Mouse (Mus musculus): ENCODE measurements around the gene Hoxb1. TPM values are rescaled to one million over a fixed set of nuclear protein-coding genes. Genes with fewer than 3 reads are reported as not detected.
A peak's percentile ranks its signal among the peaks of the same experiment; 100 is the strongest.

The Hoxb1 gene
- not detected for polyA plus RNA-seq (2017; shearing (Covaris generic))

DNA sequence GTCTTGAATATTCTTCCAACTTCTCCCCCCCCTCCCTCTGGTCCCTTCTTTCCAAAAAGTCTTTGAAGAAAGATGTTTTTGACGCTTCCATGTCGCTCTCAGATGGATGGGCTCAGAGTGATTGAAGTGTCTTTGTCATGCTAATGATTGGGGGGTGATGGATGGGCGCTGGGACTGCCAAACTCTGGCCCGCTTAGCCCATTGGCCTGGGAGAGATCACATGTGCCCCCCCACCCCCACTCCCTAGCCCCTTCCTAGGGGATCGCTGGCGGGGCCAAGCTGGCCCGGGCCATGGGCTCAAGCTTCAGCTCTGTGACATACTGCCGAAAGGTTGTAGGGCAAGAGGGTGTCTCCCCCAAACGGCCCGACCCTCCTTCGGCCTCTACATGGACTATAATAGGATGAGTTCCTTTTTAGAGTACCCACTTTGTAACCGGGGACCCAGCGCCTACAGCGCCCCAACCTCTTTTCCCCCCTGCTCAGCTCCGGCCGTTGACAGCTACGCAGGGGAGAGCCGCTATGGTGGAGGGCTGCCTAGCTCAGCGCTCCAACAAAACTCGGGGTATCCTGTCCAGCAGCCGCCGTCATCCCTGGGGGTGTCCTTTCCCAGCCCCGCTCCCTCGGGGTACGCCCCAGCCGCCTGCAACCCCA, at the start of gene Hoxb1:
TSS of gene Hoxb1 (plus strand) at position 312 of the 651 bp plus-strand sequence.
- no peak for ATAC-seq

DNA sequence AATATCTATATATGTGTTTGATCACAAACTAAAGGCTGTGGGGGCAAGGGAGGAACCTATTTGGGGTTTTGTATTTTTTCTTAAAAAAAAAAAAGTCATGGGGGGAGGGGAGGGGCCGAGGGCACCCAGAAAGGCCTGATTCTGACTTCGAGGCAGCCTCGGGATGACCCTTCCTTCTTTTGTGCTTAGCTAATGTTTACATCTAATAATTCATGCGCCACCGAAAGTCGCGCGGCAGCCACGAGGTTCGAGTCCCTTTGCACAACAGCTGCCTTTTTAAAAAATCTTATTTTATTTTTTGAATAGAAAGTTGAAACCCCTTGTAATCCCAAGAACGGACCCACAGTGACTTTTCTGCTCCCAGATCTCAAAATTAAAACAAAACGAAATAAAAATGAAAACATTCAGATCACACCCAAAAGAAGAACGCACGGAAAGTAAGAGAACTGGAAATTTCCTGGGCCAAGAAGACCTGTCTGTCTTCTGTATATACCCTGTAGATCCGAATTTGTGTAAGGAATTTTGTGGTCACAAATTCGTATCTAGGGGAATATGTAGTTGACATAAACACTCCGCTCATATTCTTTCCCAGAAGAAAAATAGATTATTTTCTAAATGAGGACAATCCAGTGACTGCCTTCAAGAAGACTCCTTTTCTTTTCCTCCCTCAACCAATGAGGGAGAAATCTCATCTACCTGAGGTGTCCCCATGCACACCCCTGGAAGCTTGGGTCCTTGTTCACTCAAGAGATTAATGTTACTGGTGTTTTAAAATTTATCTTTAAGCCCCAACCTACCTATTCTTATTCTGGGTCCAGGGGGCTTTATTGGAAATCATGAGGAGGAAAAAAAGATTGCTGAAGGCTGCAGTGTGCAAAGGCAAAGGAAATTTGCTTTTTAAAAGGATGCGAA, 48.6 kb upstream of the Hoxb1 start:
- no peak for ATAC-seq

DNA sequence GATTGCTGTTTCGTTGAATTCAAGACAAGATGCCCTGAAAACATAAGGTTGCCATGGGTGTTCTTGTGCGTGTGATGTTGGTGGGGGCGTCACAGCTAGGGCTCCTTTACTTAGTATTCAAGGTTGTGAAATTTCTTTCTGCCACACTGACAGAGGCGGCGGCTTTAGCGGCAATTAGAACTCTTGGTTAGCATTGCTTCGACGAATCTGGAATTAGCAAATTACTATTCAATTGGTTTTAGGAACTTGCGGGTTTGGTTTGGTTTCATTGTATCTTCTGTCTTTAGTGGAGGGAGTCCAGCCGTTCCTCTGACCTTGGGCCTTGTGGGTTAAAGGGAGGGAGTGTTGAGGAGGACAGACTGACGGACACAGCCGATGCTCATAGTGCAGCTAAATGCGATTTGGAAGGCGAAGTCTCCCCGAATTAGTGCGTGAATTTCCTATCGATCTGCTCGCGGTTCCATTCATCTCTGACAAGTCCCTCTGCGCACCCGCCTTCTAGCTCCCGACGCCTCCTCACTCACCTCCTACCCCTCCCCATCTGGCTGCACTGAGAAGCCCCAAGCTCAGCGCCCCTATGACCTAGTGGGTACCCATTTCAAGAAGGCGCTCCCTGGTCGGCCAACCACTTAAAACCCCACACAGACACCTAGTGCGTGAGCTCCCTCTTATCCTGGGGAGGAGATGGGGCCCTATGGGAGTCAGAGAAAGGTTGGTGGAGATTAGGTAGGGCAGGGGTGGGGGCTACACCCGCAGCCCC, 47.8 kb upstream of the Hoxb1 start, which contains the start of gene Hoxb4:
TSS of gene Hoxb4 (plus strand) at position 660 of the 760 bp plus-strand sequence.
- no peak for ATAC-seq

DNA sequence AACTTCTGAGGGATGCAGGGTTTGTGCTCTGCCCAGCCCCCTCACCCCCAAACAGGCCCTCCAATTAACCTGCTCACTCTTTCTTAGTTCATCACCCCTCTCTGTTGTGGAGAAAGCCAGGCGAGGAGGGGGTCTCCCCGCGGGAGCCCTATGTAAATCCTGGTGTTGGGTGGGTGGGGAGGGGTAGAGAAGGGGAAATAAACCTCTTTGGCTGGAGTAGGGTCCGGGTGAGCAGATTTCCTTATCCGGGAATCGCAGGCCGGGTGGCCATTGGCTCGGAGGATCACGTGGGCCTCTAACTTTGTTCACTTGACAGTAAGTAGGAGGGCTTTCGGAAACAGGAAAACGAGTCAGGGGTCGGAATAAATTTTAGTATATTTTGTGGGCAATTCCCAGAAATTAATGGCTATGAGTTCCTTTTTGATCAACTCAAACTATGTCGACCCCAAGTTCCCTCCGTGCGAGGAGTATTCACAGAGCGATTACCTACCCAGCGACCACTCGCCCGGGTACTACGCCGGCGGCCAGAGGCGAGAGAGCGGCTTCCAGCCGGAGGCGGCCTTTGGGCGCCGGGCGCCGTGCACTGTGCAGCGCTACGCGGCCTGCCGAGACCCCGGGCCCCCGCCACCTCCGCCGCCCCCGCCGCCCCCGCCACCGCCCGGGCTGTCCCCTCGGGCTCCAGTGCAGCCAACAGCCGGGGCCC, 47.0 kb upstream of the Hoxb1 start:
- ATAC-seq, result peak; percentile 61

DNA sequence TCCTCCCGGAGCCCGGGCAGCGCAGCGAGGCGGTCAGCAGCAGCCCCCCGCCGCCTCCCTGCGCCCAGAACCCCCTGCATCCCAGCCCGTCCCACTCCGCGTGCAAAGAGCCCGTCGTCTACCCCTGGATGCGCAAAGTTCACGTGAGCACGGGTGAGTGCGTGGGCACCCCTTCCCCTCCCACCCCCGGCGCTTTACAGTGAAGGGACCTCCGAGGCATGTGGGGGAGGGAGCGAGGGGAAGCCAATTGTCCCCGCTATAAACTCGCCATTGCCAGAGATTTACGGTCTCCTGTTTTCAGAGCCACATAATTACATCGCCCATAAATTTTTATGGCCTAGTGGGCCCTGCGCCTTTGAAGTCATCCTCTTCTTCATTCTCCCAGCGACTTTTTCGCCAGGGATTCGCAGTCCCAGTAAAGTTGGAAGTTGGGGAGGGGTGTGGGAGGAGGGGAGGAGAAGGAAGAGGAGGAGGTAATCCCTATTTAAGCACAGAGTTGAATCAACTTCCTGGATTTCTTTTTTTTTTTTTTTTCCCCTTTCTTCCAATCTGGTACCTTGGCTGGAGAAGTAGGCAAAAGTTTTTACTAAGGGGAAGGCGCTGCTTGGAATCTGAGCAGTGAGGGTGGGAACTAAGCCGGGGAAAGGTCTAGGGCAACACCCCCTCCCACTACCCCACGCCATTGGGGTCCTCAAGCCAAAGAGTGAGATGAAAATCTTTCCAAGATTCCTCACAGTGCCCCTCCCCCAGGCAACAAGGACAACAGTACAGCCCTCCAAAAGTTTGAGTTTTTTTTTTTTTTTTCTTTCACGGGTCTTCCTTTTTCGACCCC, 46.3 kb upstream of the Hoxb1 start:
- no peak for ATAC-seq

DNA sequence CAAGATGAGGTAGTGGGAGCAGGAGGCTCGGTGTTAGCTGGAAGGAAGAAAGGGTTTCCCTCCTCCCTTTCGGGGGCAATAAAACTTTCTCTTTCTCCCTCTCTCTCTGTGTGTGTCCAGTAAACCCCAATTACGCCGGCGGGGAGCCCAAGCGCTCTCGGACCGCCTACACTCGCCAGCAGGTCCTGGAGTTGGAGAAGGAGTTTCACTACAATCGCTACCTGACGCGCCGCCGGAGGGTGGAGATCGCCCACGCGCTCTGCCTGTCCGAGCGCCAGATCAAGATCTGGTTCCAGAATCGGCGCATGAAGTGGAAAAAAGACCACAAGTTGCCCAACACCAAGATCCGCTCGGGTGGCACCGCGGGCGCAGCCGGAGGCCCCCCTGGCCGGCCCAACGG, 45.6 kb upstream of the Hoxb1 start:
- ATAC-seq, result no peak

DNA sequence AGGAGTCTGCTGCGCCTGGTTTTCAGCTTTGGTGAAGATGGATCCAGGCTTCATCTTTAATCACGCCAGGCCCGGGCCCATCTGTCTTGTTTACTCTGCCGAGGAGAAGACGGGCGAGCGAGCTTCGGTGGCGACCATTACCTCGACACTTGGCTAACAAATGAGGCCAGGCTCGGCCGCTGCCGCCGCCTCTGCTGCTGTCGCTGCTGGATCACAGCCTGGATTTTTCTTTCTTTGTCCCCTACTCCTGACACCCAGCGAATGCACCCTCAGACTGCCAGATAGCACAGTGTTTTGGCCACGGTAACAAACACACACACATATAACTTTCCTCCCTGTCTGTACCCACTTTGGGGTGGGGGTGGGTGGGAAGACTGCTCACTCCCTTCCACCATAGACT, 44.9 kb upstream of the Hoxb1 start:
- ATAC-seq, result no peak

DNA sequence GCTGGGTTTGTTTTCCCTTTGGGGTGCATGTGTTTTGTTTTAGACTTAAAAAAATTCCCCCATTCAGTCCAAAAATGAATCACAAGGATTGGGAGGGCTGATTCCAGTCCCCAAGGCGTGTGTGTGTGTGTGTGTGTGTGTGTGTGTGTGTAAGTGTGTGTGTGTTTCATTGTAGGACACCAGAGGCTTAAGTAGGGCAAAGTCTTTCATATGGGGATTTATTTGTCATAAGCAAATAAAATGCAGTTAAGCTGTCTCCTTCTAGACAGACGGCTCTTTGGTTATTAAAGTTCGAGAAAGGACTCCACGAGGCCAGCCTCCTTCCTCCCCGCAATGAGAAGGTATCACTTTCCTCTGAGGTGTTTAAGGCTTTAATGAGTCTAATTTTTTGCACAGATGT, 43.7 kb upstream of the Hoxb1 start:
- ATAC-seq, result no peak

DNA sequence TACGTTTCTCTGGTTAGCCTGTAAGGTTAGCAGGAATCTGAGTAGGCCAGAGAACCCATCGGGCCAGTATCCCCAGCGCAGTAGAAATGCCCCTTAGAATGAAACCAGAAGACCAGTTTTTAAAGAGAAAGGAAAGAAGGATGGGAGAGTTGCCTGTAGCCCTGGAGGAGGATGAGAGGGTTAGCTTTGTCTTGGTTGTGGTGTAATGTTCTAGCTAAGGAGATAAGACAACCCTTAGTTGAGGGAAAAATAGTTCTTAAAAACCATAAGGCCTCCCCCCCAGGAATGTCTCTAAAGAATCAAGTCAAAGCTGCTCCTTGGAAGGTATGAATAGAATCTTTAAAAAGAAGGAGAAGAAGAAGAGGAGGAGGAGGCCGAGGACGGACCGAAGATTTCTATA, 42.8 kb upstream of the Hoxb1 start:
- no peak for ATAC-seq

DNA sequence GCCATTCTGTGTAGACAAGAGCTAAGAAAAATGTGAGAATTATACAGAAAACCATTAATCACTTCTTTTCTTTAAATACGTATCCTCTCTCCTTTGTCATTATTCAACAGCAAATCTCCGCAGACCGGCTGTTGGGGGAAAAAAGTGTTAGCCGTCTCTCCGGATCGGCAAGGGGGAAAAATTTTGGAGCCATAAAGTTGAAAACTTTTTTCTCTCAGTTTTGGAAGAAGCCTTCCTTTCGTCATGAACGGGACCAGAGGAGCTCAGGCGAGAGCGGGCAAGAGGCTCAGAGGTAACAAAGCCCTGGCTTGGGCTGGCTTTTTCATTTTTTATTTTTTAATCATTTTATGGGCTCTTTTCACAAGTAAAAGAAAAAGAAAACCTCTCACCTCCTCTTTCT, 42.4 kb upstream of the Hoxb1 start, which contains the start of gene Hoxb3:
TSS of gene Hoxb3 (plus strand) at position 173 of the 400 bp plus-strand sequence.
- no peak for ATAC-seq

DNA sequence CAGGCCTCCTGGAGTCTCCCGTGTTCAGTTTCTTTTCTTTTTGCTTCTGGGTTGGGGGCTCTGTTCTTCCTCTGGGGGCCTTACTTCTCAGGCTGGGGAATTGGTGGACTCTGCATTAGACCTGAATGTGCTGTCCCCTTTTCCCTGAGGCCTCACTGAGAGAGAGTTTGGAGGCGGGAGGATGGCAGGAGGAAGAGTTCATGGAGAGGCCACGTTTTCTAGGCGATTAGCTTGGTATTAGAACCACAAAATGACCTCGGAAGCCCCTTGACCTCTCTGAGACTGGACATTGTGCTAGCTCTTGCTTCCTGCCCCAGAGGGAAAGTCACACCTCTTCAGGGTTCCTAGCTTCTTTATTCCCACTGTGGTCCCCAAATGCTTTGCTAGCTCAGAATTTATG, 41.4 kb upstream of the Hoxb1 start:
- no peak for ATAC-seq

DNA sequence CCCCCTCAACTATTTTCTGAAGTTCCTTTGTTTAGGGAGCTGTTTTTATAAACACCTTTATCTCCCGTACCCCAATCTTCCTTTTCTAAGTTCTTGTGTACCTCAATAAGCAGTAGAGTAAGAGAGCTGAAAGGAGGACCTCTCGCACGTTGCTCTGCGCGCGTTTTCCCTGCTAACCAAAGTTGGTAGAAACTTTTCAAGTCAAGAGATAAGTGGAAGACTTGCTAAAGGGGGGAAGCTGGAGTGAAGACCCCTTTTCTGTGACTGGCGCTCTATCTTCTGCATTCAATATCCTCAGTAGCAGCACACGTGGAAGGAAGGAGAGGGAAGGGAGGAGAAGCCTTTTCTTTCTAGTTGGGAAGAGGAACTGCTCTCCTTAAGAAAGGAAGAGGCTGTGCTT, 40.6 kb upstream of the Hoxb1 start:
- no peak for ATAC-seq

DNA sequence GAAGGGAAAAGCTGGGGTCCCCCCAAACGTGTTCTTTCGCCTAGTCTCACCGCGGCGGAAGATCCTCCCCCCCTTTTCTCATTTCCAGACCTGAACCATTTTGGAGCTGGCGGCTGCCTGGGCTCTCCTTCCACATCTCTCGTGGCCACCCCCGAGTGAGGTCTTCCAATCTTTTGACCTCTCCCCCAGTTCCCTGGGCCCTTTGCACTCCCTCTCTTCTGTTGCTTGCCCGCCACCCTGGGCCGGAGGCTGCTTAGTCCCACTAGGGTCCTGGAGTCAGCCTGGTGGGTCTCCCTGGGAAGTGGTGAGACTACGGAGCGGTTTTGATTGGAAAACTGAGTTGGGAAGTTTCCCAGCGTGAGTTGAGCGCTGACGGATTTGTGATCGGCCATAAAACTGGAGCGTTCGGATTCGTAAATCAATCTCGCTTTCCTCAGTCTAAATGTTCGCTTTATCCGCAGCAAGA, 39.8 kb upstream of the Hoxb1 start:
- ATAC-seq, result no peak

DNA sequence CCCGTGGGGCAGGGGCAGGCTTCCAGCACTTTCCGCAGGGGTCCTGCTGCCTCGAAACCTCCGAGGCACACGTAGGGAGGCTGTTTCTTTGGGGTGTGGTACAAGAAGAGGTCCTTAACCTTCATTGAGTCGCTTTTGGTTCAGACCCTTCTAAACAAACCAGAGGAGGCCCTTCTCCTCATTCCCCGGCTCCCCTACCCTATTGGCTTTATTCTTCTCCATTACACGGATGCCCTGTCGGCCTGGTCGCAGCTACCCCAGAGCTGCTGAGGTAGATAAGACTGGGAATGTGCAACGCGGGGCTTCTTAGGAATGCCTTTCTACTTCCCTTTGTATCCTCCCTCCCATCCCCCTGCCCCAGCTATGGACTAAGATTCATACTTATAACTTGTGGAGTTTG, 38.8 kb upstream of the Hoxb1 start:
- ATAC-seq, result no peak

DNA sequence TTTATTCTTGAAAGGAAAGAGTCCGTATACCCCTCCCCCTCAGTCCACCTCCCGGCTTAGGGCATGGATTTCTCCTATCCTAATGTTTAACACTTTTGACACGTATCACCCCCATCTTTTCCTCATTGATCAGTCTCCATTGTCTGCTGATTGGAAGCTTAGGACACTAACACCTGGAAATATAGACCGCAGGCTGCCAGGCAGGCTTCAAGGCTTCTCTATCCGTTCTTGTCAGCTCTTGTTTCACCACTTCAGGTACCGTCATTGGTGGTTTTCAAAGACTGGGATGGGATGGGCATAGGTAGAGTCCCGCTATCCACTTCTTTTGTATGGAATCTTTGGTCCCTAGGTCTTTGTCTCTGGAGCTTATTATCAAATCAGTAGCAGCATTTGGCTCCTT, 38.4 kb upstream of the Hoxb1 start:
- no peak for ATAC-seq

DNA sequence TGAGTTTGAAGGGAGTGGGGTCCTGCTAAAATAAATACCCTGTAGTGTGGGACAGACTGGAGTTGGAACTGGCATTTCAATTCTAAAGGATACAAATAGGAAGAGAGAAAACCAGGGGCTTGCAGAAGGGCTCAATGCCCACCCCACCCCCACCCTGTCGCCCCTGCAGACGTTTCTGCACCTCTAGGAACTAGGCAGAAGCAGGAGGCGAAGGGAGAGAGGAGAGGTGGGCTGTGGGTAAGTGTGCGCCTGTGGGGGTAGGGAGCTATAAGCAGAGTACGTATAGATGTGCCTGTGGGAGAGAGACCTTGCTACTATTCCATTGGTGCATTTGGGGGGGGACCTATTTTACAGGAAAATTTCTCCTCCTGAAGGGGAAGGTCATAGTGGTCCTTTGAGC, 37.8 kb upstream of the Hoxb1 start:
- no peak for ATAC-seq

DNA sequence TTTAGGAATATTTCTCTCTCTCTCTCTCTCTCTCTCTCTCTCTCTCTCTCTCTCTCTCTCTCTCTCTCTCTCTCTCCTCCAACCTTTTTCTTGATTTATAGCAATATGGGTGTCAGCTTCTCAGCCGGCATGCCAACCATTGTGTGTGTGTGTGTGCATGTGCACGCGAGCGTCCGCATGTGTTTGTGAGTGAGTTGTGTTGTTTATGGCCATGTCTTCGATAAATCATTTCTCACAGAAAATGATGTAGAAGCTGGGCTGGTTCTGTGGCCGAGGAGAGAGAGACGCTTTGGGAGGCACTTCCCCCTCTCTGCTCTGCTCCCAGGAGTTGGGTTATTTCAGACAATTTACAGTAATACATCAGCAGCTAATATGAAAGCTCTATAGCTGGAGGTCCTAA, 36.9 kb upstream of the Hoxb1 start:
- ATAC-seq, result no peak

DNA sequence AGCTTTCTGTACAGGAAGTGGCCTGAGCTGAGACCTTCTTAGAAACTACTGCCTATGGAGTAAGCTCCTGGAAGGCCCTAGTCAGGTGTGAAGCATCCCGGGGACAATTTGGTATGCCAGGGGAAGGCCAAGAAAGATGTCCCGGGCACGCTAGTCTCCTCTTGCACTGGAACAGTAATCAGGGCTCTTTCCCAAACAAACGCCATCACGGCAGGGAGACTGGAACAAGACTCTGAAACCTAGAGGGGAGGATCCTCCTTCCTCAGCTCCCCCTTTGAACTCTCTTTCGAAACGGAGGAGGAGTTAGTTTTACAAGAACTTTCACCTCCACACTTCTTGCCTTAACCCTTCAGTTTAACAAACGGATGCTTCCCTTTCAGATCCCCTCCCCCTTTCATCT, 33.4 kb upstream of the Hoxb1 start:
- no peak for ATAC-seq

DNA sequence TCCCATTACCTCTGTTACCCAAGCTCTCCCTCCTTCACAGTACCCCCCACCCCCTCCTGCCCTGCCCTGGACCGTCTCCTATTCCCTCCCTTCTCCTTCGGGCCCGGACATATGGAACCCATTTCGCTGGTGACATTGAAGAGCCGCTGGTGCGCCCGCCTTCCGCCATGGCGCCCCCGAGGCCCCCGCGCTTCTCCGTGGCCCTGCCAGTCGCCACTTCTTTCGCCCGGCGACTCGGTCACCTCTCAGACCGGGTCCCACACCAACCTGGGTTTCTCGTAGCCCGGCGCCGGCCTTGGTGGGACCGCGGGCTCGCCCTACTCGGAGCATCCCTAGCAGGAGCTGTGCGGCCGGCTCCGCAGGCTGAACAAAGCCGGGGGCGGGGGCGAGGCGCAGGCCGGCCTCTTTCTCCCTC, 32.9 kb upstream of the Hoxb1 start:
- ATAC-seq, result no peak

DNA sequence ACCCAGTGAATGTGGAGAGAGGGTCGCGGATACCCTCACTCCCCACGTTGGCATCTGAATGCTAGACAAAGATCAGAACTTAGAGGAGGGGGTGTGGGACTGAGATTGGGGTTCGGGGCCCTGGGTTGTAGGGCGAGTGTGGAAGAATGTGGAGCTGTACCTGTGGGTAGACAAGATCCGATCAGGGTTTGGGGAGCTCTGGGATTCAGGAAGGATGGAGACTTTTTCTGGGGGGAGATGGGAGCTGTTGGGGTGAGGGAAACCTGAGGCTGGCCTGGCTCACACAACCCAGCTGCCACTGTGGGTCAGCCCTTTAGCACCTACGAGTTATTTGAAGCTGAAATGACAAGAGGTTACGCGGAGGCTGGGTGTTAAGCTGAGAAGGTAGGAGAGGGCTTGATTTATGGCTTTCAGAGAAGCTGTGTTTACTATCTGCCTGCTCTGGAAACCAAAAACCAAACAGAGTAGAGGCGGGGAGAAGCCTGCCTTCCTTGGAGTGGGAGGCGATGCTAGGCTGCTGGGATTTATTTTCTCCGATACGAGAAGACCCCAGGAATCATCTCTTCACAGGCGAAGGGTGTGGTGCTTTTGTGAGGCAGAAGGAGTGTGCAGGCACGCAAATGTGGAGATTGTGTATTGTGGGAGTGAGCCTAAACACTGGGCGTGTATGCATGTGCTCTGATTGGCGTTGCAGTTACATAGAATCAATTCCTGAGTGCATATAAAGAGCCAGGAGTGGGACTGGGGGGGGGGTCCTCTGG, 32.1 kb upstream of the Hoxb1 start:
- no peak for ATAC-seq

DNA sequence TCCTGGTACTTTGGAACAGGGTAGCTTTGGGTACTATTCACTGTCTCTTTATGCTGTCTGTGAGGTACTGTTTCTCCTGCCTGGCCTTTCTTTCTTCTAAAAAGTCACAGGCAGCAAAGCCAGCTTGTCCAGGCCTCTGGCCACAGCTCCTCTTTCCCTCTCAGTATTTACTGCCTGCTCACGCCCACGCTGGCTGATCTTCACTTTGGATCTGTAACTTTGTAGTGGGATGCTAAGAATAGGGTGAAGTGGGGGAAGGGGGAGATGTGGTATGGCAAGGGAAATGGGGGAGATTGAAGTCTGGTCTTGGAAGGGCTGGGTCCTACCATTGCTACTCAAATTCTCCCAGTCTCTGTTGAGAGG, 31.6 kb upstream of the Hoxb1 start:
- ATAC-seq, result no peak
